Comparison of ENCODE assay signal across 25 mouse cellular contexts in the genomic region with DNA sequence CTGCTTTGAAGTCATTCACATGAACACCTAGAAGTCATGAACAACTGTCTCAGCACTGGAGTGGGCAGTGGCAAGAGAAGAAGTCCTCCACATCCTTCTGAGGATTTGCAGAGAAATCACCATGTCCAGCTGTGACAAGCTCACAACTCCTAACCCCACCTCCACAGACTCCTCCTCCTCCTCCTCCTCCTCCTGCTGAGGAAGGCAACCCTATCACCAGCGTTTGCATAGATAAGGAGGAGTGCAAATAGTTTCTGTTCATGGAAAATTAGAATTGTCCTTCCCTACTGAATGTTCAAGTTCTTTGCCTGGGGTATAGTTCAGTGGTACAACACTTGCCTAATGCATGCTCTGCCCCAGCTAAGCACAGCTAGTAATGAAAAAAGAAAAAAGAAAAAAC.
A peak's percentile ranks its signal among the peaks of the same experiment; 100 is the strongest.
DNase-seq lines count a peak whose midpoint lies in the region; ATAC-seq and TF ChIP-seq lines count a peak whose summit lies in the region.
"Had no signal": no experiment of that assay in that cellular context is flagged by ENCODE, and none has a peak within 500 bp of the region (broad histone marks: within the 10 kb centered on the region; RNA-seq: fewer than 3 reads in every experiment).

No protein-coding gene starts in this region.

- H3K9me3 ChIP-seq in liver, embryonic 12.5 days (replicated peaks), result no peaks in the 10 kb centered on the region
- H3K9me3 ChIP-seq in liver, embryonic 11.5 days (ENCODE audit: control insufficient read depth, low read length), result no peaks in the 10 kb centered on the region
- no peaks in the 10 kb centered on the region for H3K9me3 ChIP-seq in liver, embryonic 14.5 days (ENCODE audit: control insufficient read depth, low read length)
- no peaks in the 10 kb centered on the region for H3K9me3 ChIP-seq in hindbrain, embryonic 14.5 days (ENCODE audit: control insufficient read depth, low read length)
- H3K9me3 ChIP-seq: embryonic facial prominence, embryonic 12.5 days; embryonic facial prominence, embryonic 15.5 days; heart, embryonic 12.5 days; heart, embryonic 15.5 days; hindbrain, embryonic 10.5 days; hindbrain, embryonic 13.5 days had no signal

- no peak for TF ChIP-seq CTCF in liver, embryonic 14.5 days (IDR thresholded peaks at IDR 0.05; ENCODE audit: low read depth)

- 11% methylated on average over 1 of the region's 1 CpGs for WGBS in liver, embryonic 12.5 days (ENCODE audit: insufficient replicate concordance)
- 13% methylated on average over 1 of the region's 1 CpGs for WGBS in liver, embryonic 11.5 days
- WGBS in liver, embryonic 14.5 days (ENCODE audit: insufficient replicate concordance), result 5% methylated on average over 1 of the region's 1 CpGs
- 62% methylated on average over 1 of the region's 1 CpGs for WGBS in hindbrain, embryonic 14.5 days

- no peak overlapping the region for H3K9ac ChIP-seq in liver, embryonic 12.5 days
- H3K9ac ChIP-seq in liver, embryonic 11.5 days (ENCODE audit: low read depth, low read length), result no peak overlapping the region
- no peak overlapping the region for H3K9ac ChIP-seq in liver, embryonic 14.5 days (replicated peaks)
- no peak overlapping the region for H3K9ac ChIP-seq in hindbrain, embryonic 14.5 days
- H3K9ac ChIP-seq: embryonic facial prominence, embryonic 12.5 days; embryonic facial prominence, embryonic 15.5 days; forebrain, postnatal 0 days; heart, embryonic 12.5 days; heart, embryonic 15.5 days; hindbrain, embryonic 13.5 days had no signal

- no peaks in the 10 kb centered on the region for H3K27me3 ChIP-seq in liver, embryonic 12.5 days (replicated peaks)
- no peaks in the 10 kb centered on the region for H3K27me3 ChIP-seq in liver, embryonic 11.5 days (replicated peaks; ENCODE audit: control insufficient read depth, insufficient read depth, low read length)
- no peaks in the 10 kb centered on the region for H3K27me3 ChIP-seq in liver, embryonic 14.5 days (ENCODE audit: control insufficient read depth, insufficient read depth, low read length)
- no peaks in the 10 kb centered on the region for H3K27me3 ChIP-seq in hindbrain, embryonic 14.5 days (ENCODE audit: control insufficient read depth, insufficient read depth, low read length)
- H3K27me3 ChIP-seq: embryonic facial prominence, embryonic 12.5 days; embryonic facial prominence, embryonic 15.5 days; heart, embryonic 12.5 days; heart, embryonic 15.5 days; hindbrain, embryonic 13.5 days; Patski had no signal

- no peaks in the 10 kb centered on the region for H3K36me3 ChIP-seq in liver, embryonic 12.5 days
- no peaks in the 10 kb centered on the region for H3K36me3 ChIP-seq in liver, embryonic 11.5 days (ENCODE audit: control insufficient read depth, insufficient read depth, low read length)
- H3K36me3 ChIP-seq in liver, embryonic 14.5 days (replicated peaks; ENCODE audit: control insufficient read depth, insufficient read depth, low read depth), result no peaks in the 10 kb centered on the region
- H3K36me3 ChIP-seq in hindbrain, embryonic 14.5 days (replicated peaks; ENCODE audit: control insufficient read depth, insufficient read depth), result no peaks in the 10 kb centered on the region
- H3K36me3 ChIP-seq: embryonic facial prominence, embryonic 12.5 days; embryonic facial prominence, embryonic 15.5 days; heart, embryonic 12.5 days; heart, embryonic 15.5 days; hindbrain, embryonic 10.5 days; hindbrain, embryonic 13.5 days had no signal

- peak; percentile 77 for ATAC-seq in liver, embryonic 12.5 days
- ATAC-seq in liver, embryonic 11.5 days (replicated peaks; ENCODE audit: low FRiP score), result no peak; the same call in 1 of the 2 replicates
- ATAC-seq in liver, embryonic 14.5 days (ENCODE audit: insufficient read depth), result peak; percentile 70
- 0 out of 2 replicates have a peak, but pooled peaks have one; percentile 30 for ATAC-seq in megakaryocyte-erythroid progenitor cell, adult 5-6 weeks (replicated peaks; ENCODE audit: low FRiP score, low TSS enrichment, poor library complexity, severe bottlenecking)
- no peak for ATAC-seq in frontal cortex, adult (ENCODE audit: low TSS enrichment)
- no peak for ATAC-seq in hindbrain, embryonic 14.5 days (ENCODE audit: low FRiP score)
- ATAC-seq: forebrain, embryonic 14.5 days; forebrain, postnatal 0 days; hindbrain, postnatal 0 days; Patski had no signal

- no peak overlapping the region for H3K4me2 ChIP-seq in liver, embryonic 12.5 days
- H3K4me2 ChIP-seq in liver, embryonic 11.5 days, result no peak overlapping the region
- no peak overlapping the region for H3K4me2 ChIP-seq in liver, embryonic 14.5 days (ENCODE audit: low read depth)
- no peak overlapping the region for H3K4me2 ChIP-seq in hindbrain, embryonic 14.5 days (replicated peaks)
- H3K4me2 ChIP-seq: embryonic facial prominence, embryonic 12.5 days; embryonic facial prominence, embryonic 15.5 days; heart, embryonic 12.5 days; heart, embryonic 15.5 days; hindbrain, embryonic 13.5 days had no signal

- H3K4me3 ChIP-seq in liver, embryonic 12.5 days, result no peak overlapping the region
- H3K4me3 ChIP-seq in liver, embryonic 11.5 days (ENCODE audit: low read depth, low read length), result no peak overlapping the region
- H3K4me3 ChIP-seq in liver, embryonic 14.5 days (ENCODE audit: insufficient read depth in 1 of 2, low read depth in 2 of 2, low read length in 2 of 2), result no peak overlapping the region
- H3K4me3 ChIP-seq in hindbrain, embryonic 14.5 days (replicated peaks; ENCODE audit: low read length), result no peak overlapping the region
- H3K4me3 ChIP-seq: embryonic facial prominence, embryonic 12.5 days; embryonic facial prominence, embryonic 15.5 days; heart, embryonic 12.5 days; heart, embryonic 15.5 days; hindbrain, embryonic 10.5 days; hindbrain, embryonic 13.5 days had no signal

- no peak for DNase-seq in liver, embryonic 11.5 days (ENCODE audit: low spot score)
- DNase-seq in liver, embryonic 14.5 days (ENCODE audit: low read depth in 3 of 3, low spot score in 3 of 3), result no peak
- DNase-seq in hindbrain, embryonic 14.5 days (ENCODE audit: low spot score), result no peak
- DNase-seq: adrenal gland, postnatal 10 days; adrenal gland, postnatal 36 days; cerebellum, adult 18-20 months; cerebellum, adult 9-10 months; cerebellum, postnatal 14 days; forebrain, postnatal 0 days; gastrocnemius, postnatal 25 days; heart, adult 18-20 months; heart, postnatal 10 days; heart, postnatal 36 days had no signal

- no peak for TF ChIP-seq EP300 in liver, embryonic 14.5 days (IDR thresholded peaks at IDR 0.05; ENCODE audit: low read depth)

- H3K4me1 ChIP-seq in liver, embryonic 12.5 days, result peaks cover 5% of the 10 kb centered on the region; the same call in 1 of the 2 replicates
- no peaks in the 10 kb centered on the region for H3K4me1 ChIP-seq in liver, embryonic 11.5 days (replicated peaks; ENCODE audit: control insufficient read depth, insufficient read depth, low read length)
- peaks cover 0 to 4% of the 10 kb centered on the region in 2 experiments; a peak in 1 of 4 replicates for H3K4me1 ChIP-seq in liver, embryonic 14.5 days (replicated peaks; ENCODE audit: control insufficient read depth in 2 of 2, insufficient read depth in 2 of 2, low read length in 1 of 2)
- H3K4me1 ChIP-seq in hindbrain, embryonic 14.5 days (replicated peaks; ENCODE audit: control insufficient read depth, insufficient read depth, low read length), result no peaks in the 10 kb centered on the region
- H3K4me1 ChIP-seq: embryonic facial prominence, embryonic 12.5 days; embryonic facial prominence, embryonic 15.5 days; heart, embryonic 12.5 days; heart, embryonic 15.5 days; hindbrain, embryonic 10.5 days; hindbrain, embryonic 13.5 days had no signal

- H3K27ac ChIP-seq in liver, embryonic 12.5 days, result no peak overlapping the region
- H3K27ac ChIP-seq in liver, embryonic 11.5 days (ENCODE audit: low read depth, low read length), result no peak overlapping the region
- H3K27ac ChIP-seq in liver, embryonic 14.5 days, result no peak overlapping the region
- no peak overlapping the region for H3K27ac ChIP-seq in hindbrain, embryonic 14.5 days
- H3K27ac ChIP-seq: embryonic facial prominence, embryonic 12.5 days; embryonic facial prominence, embryonic 15.5 days; heart, embryonic 15.5 days; hindbrain, embryonic 10.5 days; hindbrain, embryonic 13.5 days; hindbrain, postnatal 0 days had no signal

Comparison
In these comparisons a context has a peak if more than half of its experiments do, and no peak if none do; other contexts are left out.
1. ATAC-seq: peak in liver, embryonic 12.5 days (single experiment), liver, embryonic 14.5 days (single experiment) and megakaryocyte-erythroid progenitor cell, adult 5-6 weeks (single experiment); none in liver, embryonic 11.5 days (single experiment), frontal cortex, adult (single experiment) and hindbrain, embryonic 14.5 days (single experiment).